In the genomic region with DNA sequence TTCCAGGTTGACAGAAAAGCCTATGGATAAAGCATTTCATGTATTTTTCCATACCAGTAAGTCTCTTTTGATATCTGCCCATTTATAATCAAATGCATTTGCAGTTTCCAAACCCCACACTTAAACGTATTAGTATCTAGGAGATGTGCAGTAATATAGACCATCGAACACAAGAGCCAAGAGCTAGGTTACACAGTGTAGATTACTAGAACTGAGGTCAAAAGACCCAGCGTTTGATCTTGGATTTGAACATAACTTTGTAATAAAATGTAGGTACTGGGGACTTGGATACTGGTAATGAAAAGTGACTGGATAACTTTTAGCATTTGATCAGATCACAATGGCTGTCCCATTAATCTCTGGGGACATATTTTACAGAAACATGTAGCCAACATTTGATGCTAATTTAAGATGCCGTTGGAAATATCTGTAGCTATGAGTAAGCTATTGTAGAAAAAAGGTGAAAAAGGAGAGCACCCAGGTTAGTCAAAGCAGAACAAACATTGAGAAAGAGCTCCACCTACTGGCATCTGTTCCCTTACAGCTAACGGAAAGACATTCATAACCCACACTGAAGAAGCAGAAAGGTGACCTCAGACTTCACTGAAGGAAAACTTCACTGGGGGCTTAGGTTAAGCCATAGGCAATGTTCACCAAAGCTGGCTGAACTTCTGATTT, we compare ENCODE assay signal across 10 mouse cellular contexts.
DNase-seq lines count a peak whose midpoint lies in the region; ATAC-seq and TF ChIP-seq lines count a peak whose summit lies in the region.
"Had no signal": no experiment of that assay in that cellular context is flagged by ENCODE, and none has a peak within 500 bp of the region (broad histone marks: within the 10 kb centered on the region; RNA-seq: fewer than 3 reads in every experiment).

No protein-coding gene starts in this region.

- no peak for ATAC-seq in lung, embryonic 14.5 days (ENCODE audit: insufficient read depth)
- ATAC-seq in embryonic facial prominence, embryonic 11.5 days (replicated peaks; ENCODE audit: insufficient number of reproducible peaks, low FRiP score, low TSS enrichment, low read depth): no peak
- ATAC-seq in midbrain, postnatal 0 days (ENCODE audit: low FRiP score): no peak
- ATAC-seq in liver, embryonic 12.5 days: no peak

- no peak for TF ChIP-seq POLR2A in brain, embryonic 14.5 days (IDR thresholded peaks at IDR 0.05; ENCODE audit: borderline replicate concordance, extremely low read depth, insufficient read depth, insufficient read length, poor library complexity, severe bottlenecking)

- no peak overlapping the region for H3K27ac ChIP-seq in lung, embryonic 14.5 days (ENCODE audit: low read depth)
- H3K27ac ChIP-seq in embryonic facial prominence, embryonic 11.5 days (replicated peaks; ENCODE audit: low read depth, low read length): no peak overlapping the region
- no peak overlapping the region for H3K27ac ChIP-seq in midbrain, postnatal 0 days (ENCODE audit: low read depth, low read length)
- no peak overlapping the region for H3K27ac ChIP-seq in liver, embryonic 12.5 days
- H3K27ac ChIP-seq: embryonic facial prominence, embryonic 13.5 days; liver, embryonic 14.5 days had no signal

- no peaks in the 10 kb centered on the region for H3K9me3 ChIP-seq in lung, embryonic 14.5 days (ENCODE audit: low read depth, low read length)
- H3K9me3 ChIP-seq in embryonic facial prominence, embryonic 11.5 days (replicated peaks; ENCODE audit: control insufficient read depth, low read length): no peaks in the 10 kb centered on the region
- no peaks in the 10 kb centered on the region for H3K9me3 ChIP-seq in midbrain, postnatal 0 days (ENCODE audit: low read length)
- H3K9me3 ChIP-seq in liver, embryonic 12.5 days (replicated peaks): no peaks in the 10 kb centered on the region
- H3K9me3 ChIP-seq: embryonic facial prominence, embryonic 13.5 days had no signal

- peak; percentile 70 for TF ChIP-seq CTCF in lung, embryonic 14.5 days (IDR thresholded peaks at IDR 0.05; ENCODE audit: low read depth)
- TF ChIP-seq CTCF in brain, embryonic 14.5 days (IDR thresholded peaks at IDR 0.05; ENCODE audit: borderline replicate concordance, extremely low read depth, insufficient read depth, insufficient read length): peak; percentile 65; the same call in 1 of the 2 replicates
- peak; percentile 91 for TF ChIP-seq CTCF in midbrain, postnatal 0 days (IDR thresholded peaks at IDR 0.05)

- no peaks in the 10 kb centered on the region for H3K36me3 ChIP-seq in lung, embryonic 14.5 days (ENCODE audit: insufficient read depth)
- H3K36me3 ChIP-seq in embryonic facial prominence, embryonic 11.5 days (replicated peaks; ENCODE audit: control insufficient read depth, insufficient read depth, low read depth, low read length): no peaks in the 10 kb centered on the region
- no peaks in the 10 kb centered on the region for H3K36me3 ChIP-seq in midbrain, postnatal 0 days (ENCODE audit: insufficient read depth, low read length)
- H3K36me3 ChIP-seq in liver, embryonic 12.5 days: no peaks in the 10 kb centered on the region
- H3K36me3 ChIP-seq: embryonic facial prominence, embryonic 13.5 days had no signal

- H3K4me2 ChIP-seq in lung, embryonic 14.5 days: no peak overlapping the region
- no peak overlapping the region for H3K4me2 ChIP-seq in embryonic facial prominence, embryonic 11.5 days (ENCODE audit: low read depth, low read length)
- no peak overlapping the region for H3K4me2 ChIP-seq in midbrain, postnatal 0 days (ENCODE audit: low read depth, low read length, poor library complexity, severe bottlenecking)
- H3K4me2 ChIP-seq in liver, embryonic 12.5 days: no peak overlapping the region
- H3K4me2 ChIP-seq: embryonic facial prominence, embryonic 13.5 days had no signal

- WGBS in lung, embryonic 14.5 days: 42% methylated on average over 5 of the region's 5 CpGs
- WGBS in embryonic facial prominence, embryonic 11.5 days: 43% methylated on average over 5 of the region's 5 CpGs
- 23% methylated on average over 5 of the region's 5 CpGs for WGBS in midbrain, postnatal 0 days
- WGBS in liver, embryonic 12.5 days (ENCODE audit: insufficient replicate concordance): 39% methylated on average over 5 of the region's 5 CpGs

- no peaks in the 10 kb centered on the region for H3K27me3 ChIP-seq in lung, embryonic 14.5 days (ENCODE audit: insufficient read depth, low read length)
- no peaks in the 10 kb centered on the region for H3K27me3 ChIP-seq in embryonic facial prominence, embryonic 11.5 days (ENCODE audit: control insufficient read depth, insufficient read depth, low read length)
- H3K27me3 ChIP-seq in midbrain, postnatal 0 days (ENCODE audit: insufficient read depth, low read length): no peaks in the 10 kb centered on the region
- no peaks in the 10 kb centered on the region for H3K27me3 ChIP-seq in liver, embryonic 12.5 days (replicated peaks)
- H3K27me3 ChIP-seq: embryonic facial prominence, embryonic 13.5 days had no signal

- peak; percentile 77 for DNase-seq in lung, embryonic 14.5 days
- DNase-seq in lung, adult 18-20 months: no peak
- peak; percentile 91 for DNase-seq in brain, embryonic 14.5 days (ENCODE audit: low read depth)
- peak; percentile 80 for DNase-seq in embryonic facial prominence, embryonic 11.5 days (ENCODE audit: low spot score)
- DNase-seq in kidney, postnatal 10 days: peak; percentile 53
- peak; percentile 89 for DNase-seq in midbrain, postnatal 0 days (ENCODE audit: low spot score)
- DNase-seq in testis, postnatal 14 days (ENCODE audit: low spot score): no peak

- H3K4me3 ChIP-seq in lung, embryonic 14.5 days (ENCODE audit: low read depth, low read length): no peak overlapping the region
- no peak overlapping the region for H3K4me3 ChIP-seq in embryonic facial prominence, embryonic 11.5 days (ENCODE audit: low read depth, low read length)
- no peak overlapping the region for H3K4me3 ChIP-seq in midbrain, postnatal 0 days (ENCODE audit: low read depth, low read length)
- no peak overlapping the region for H3K4me3 ChIP-seq in liver, embryonic 12.5 days
- H3K4me3 ChIP-seq: embryonic facial prominence, embryonic 13.5 days had no signal

- H3K4me1 ChIP-seq in lung, embryonic 14.5 days (ENCODE audit: insufficient read depth): no peaks in the 10 kb centered on the region
- H3K4me1 ChIP-seq in embryonic facial prominence, embryonic 11.5 days (ENCODE audit: control insufficient read depth, insufficient read depth, low read length): no peaks in the 10 kb centered on the region
- H3K4me1 ChIP-seq in midbrain, postnatal 0 days (ENCODE audit: insufficient read depth, low read length): no peaks in the 10 kb centered on the region
- H3K4me1 ChIP-seq in liver, embryonic 12.5 days: no peaks in the 10 kb centered on the region
- H3K4me1 ChIP-seq: embryonic facial prominence, embryonic 13.5 days had no signal

- no peak overlapping the region for H3K9ac ChIP-seq in lung, embryonic 14.5 days
- no peak overlapping the region for H3K9ac ChIP-seq in embryonic facial prominence, embryonic 11.5 days (replicated peaks; ENCODE audit: low read length)
- no peak overlapping the region for H3K9ac ChIP-seq in midbrain, postnatal 0 days (replicated peaks; ENCODE audit: low read length, poor library complexity, severe bottlenecking)
- no peak overlapping the region for H3K9ac ChIP-seq in liver, embryonic 12.5 days
- H3K9ac ChIP-seq: embryonic facial prominence, embryonic 13.5 days; liver, embryonic 14.5 days had no signal

Comparison
In these comparisons a context has a peak if more than half of its experiments do, and no peak if none do; other contexts are left out.
1. DNase-seq: peak in lung, embryonic 14.5 days (single experiment), brain, embryonic 14.5 days (single experiment), embryonic facial prominence, embryonic 11.5 days (single experiment), kidney, postnatal 10 days (single experiment) and midbrain, postnatal 0 days (single experiment); none in lung, adult 18-20 months (0 of 2) and testis, postnatal 14 days (single experiment).
2. Peak in every context shown above with its lines, with median percentiles within 50 percentile points of each other: CTCF ChIP-seq.